Mouse (Mus musculus): ENCODE results near the gene Neu1. TPM values are rescaled to one million over a fixed set of nuclear protein-coding genes. Genes with fewer than 3 reads are reported as not detected.
"Not testable (repeated sequence)": the region's sequence is repeated elsewhere in the genome, so short reads cannot be mapped to it uniquely, and the experiment has no call there.

Gene Neu1
- polyA plus RNA-seq, 1 experiment: 82.3 TPM

DNA sequence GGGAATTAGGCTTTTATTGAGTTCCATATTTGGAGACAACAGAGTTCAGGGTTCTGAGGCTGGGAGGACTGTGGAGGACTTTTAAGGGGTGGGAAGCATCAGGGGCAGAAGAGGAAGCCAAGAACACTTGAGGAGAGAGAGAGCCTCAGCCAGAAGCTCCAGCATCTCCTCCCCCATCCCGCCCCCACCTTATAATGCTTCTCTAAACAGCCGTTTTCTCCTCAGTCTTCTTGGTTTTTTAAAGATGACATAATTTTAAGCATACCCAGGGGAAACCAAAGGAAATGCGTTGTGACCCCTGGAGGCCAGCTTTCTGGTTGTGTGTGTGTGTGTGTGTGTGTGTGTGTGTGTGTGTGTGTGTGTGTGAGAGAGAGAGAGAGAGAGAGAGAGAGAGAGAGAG lies 31.1 kb downstream of the Neu1 start:
- Histone ChIP-seq H3K27me3 (ENCODE audit: control insufficient read depth, insufficient read depth, low read length) (no peaks in the 10 kb centered on the region; the same call in none of the 2 replicates), H3K36me3 (ENCODE audit: control insufficient read depth, insufficient read depth, low read length) (no peaks in the 10 kb centered on the region), H3K4me1 (replicated peaks; ENCODE audit: control insufficient read depth, insufficient read depth, low read length) (peaks cover 3% of the 10 kb centered on the region; the same call in 1 of the 2 replicates), H3K27ac (ENCODE audit: control insufficient read depth, insufficient read depth, low read length) (no peak overlapping the region), H3K4me3 (ENCODE audit: control insufficient read depth, insufficient read depth, low read length) (no peak overlapping the region)
- no peak for DNase-seq
- WGBS: 9% methylated on average over 3 of the region's 3 CpGs
- TF ChIP-seq POLR2A (IDR thresholded peaks at IDR 0.05; ENCODE audit: control insufficient read depth, extremely low read depth, insufficient read depth, low read length, poor library complexity) (no peak), CTCF (IDR thresholded peaks at IDR 0.05; ENCODE audit: borderline replicate concordance, control insufficient read depth, extremely low read depth, insufficient read depth, low read length, poor library complexity) (no peak)

- Histone ChIP-seq H3K4me1 (replicated peaks; ENCODE audit: control insufficient read depth, insufficient read depth, low read length) (peaks cover 3% of the 10 kb centered on the region; the same call in 1 of the 2 replicates), H3K36me3 (ENCODE audit: control insufficient read depth, insufficient read depth, low read length) (no peaks in the 10 kb centered on the region), H3K27me3 (ENCODE audit: control insufficient read depth, insufficient read depth, low read length) (peaks cover 2% of the 10 kb centered on the region), H3K4me3 (ENCODE audit: control insufficient read depth, insufficient read depth, low read length) (no peak overlapping the region), H3K27ac (ENCODE audit: control insufficient read depth, insufficient read depth, low read length) (no peak overlapping the region)
- no peak for DNase-seq
- TF ChIP-seq POLR2A (IDR thresholded peaks at IDR 0.05; ENCODE audit: control insufficient read depth, extremely low read depth, insufficient read depth, low read length, poor library complexity) (no peak), CTCF (IDR thresholded peaks at IDR 0.05; ENCODE audit: borderline replicate concordance, control insufficient read depth, extremely low read depth, insufficient read depth, low read length, poor library complexity) (no peak)
- WGBS: 72% methylated on average over 1 of the region's 1 CpGs
Observed at GRCm38 (mm10) chr17:34962841-34963240, 31.8 kb downstream of the Neu1 start.

DNA sequence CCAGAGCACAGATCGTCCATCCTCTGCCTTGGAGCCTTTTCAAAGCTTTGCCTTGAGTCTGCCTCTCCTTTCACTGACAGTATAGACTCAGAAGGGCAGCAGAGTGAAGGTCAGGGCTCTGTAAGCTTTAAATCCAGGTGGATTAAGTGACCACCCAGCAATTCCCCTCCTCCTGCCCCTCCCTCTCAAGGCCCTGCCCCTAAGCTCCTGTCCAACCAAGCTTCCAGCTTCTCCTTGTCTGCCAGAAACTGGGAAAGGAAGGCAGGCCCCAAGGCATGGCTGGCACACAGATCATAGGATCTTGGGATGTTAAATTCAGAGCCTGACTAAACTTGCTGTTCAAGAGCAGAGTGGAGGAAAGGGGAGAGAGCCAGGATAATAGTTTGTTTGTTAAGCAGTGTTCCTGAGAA lies 33.6 kb downstream of the Neu1 start:
- 81% methylated on average over 1 of the region's 1 CpGs for WGBS
- H3K4me3 ChIP-seq (ENCODE audit: control insufficient read depth, insufficient read depth, low read length): no peak overlapping the region
- TF ChIP-seq CTCF (IDR thresholded peaks at IDR 0.05; ENCODE audit: borderline replicate concordance, control insufficient read depth, extremely low read depth, insufficient read depth, low read length, poor library complexity) (no peak), POLR2A (IDR thresholded peaks at IDR 0.05; ENCODE audit: control insufficient read depth, extremely low read depth, insufficient read depth, low read length, poor library complexity) (no peak)
- H3K27me3 ChIP-seq (ENCODE audit: control insufficient read depth, insufficient read depth, low read length): peaks cover 13% of the 10 kb centered on the region
- DNase-seq: no peak
- H3K36me3 ChIP-seq (ENCODE audit: control insufficient read depth, insufficient read depth, low read length): no peaks in the 10 kb centered on the region
- H3K27ac ChIP-seq (ENCODE audit: control insufficient read depth, insufficient read depth, low read length): no peak overlapping the region
- H3K4me1 ChIP-seq (replicated peaks; ENCODE audit: control insufficient read depth, insufficient read depth, low read length): no peaks in the 10 kb centered on the region

DNA sequence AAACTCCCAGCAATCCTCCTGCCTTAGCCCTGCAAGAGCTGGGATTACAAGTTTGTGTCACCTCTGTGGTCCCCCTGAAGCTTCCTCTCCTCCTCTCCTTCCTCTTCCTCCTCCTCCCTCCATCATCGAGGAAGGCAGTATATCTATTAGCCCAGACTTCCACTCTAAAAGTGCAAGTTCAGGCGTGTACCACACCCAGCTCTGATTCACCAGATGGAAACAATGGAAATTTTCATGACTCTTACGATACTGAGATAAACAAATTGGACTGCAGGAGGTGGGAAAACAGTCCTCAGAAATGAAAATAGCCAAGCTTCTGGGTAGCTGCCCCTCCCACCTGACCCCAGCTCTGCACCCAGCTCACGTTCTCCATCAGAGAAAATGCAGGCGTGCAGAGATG lies 34.6 kb downstream of the Neu1 start:
- Histone ChIP-seq H3K4me3 (ENCODE audit: control insufficient read depth, insufficient read depth, low read length) (no peak overlapping the region), H3K27me3 (ENCODE audit: control insufficient read depth, insufficient read depth, low read length) (peaks cover 13% of the 10 kb centered on the region), H3K36me3 (ENCODE audit: control insufficient read depth, insufficient read depth, low read length) (no peaks in the 10 kb centered on the region), H3K27ac (ENCODE audit: control insufficient read depth, insufficient read depth, low read length) (no peak overlapping the region), H3K4me1 (replicated peaks; ENCODE audit: control insufficient read depth, insufficient read depth, low read length) (no peaks in the 10 kb centered on the region)
- DNase-seq: no peak
- TF ChIP-seq CTCF (IDR thresholded peaks at IDR 0.05; ENCODE audit: borderline replicate concordance, control insufficient read depth, extremely low read depth, insufficient read depth, low read length, poor library complexity) (no peak), POLR2A (IDR thresholded peaks at IDR 0.05; ENCODE audit: control insufficient read depth, extremely low read depth, insufficient read depth, low read length, poor library complexity) (no peak)
- WGBS: 64% methylated on average over 5 of the region's 5 CpGs

- WGBS: 78% methylated on average over 8 of the region's 11 CpGs
- not testable (repeated sequence) for DNase-seq; H3K4me3 ChIP-seq (ENCODE audit: control insufficient read depth, insufficient read depth, low read length); H3K36me3 ChIP-seq (ENCODE audit: control insufficient read depth, insufficient read depth, low read length); H3K4me1 ChIP-seq (replicated peaks; ENCODE audit: control insufficient read depth, insufficient read depth, low read length); H3K27ac ChIP-seq (ENCODE audit: control insufficient read depth, insufficient read depth, low read length)
- H3K27me3 ChIP-seq (ENCODE audit: control insufficient read depth, insufficient read depth, low read length): peaks cover 18% of the 10 kb centered on the region; the same call in 1 of the 2 replicates
Observed at GRCm38 (mm10) chr17:34969822-34970221, 38.8 kb downstream of the Neu1 start, which contains the start of gene Gm20481. Gene Gm20481 (plus strand): TSS chr17:34969912.

GRCm38 (mm10) chr17:34970850-34971249 lies 39.8 kb downstream of the Neu1 start:
- not testable (repeated sequence) for H3K4me3 ChIP-seq (ENCODE audit: control insufficient read depth, insufficient read depth, low read length); H3K4me1 ChIP-seq (replicated peaks; ENCODE audit: control insufficient read depth, insufficient read depth, low read length); H3K27ac ChIP-seq (ENCODE audit: control insufficient read depth, insufficient read depth, low read length); H3K36me3 ChIP-seq (ENCODE audit: control insufficient read depth, insufficient read depth, low read length); DNase-seq
- 44% methylated on average over 25 of the region's 37 CpGs for WGBS
- peaks cover 18% of the 10 kb centered on the region; the same call in 1 of the 2 replicates for H3K27me3 ChIP-seq (ENCODE audit: control insufficient read depth, insufficient read depth, low read length)

DNA sequence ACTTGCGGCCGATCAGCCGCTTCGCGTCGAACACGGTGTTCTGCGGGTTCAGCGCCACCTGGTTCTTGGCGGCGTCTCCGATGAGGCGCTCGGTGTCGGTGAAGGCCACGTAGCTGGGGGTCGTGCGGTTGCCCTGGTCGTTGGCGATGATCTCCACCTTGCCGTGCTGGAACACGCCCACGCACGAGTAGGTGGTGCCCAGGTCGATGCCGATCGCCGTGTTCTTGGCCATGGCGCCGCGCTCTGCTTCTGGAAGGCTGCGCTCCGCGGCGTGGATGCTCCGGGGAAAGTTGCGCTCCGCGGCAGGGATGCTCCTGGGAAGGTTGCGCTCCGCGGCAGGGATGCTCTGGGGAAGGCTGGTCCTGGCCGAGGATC lies 40.6 kb downstream of the Neu1 start:
- not testable (repeated sequence) for H3K4me1 ChIP-seq (replicated peaks; ENCODE audit: control insufficient read depth, insufficient read depth, low read length); H3K27ac ChIP-seq (ENCODE audit: control insufficient read depth, insufficient read depth, low read length); H3K36me3 ChIP-seq (ENCODE audit: control insufficient read depth, insufficient read depth, low read length); DNase-seq
- 4% methylated on average over 29 of the region's 43 CpGs for WGBS
- H3K27me3 ChIP-seq (ENCODE audit: control insufficient read depth, insufficient read depth, low read length): peaks cover 18% of the 10 kb centered on the region; the same call in 1 of the 2 replicates
- H3K4me3 ChIP-seq (ENCODE audit: control insufficient read depth, insufficient read depth, low read length): peak overlapping the region; percentile 32

DNA sequence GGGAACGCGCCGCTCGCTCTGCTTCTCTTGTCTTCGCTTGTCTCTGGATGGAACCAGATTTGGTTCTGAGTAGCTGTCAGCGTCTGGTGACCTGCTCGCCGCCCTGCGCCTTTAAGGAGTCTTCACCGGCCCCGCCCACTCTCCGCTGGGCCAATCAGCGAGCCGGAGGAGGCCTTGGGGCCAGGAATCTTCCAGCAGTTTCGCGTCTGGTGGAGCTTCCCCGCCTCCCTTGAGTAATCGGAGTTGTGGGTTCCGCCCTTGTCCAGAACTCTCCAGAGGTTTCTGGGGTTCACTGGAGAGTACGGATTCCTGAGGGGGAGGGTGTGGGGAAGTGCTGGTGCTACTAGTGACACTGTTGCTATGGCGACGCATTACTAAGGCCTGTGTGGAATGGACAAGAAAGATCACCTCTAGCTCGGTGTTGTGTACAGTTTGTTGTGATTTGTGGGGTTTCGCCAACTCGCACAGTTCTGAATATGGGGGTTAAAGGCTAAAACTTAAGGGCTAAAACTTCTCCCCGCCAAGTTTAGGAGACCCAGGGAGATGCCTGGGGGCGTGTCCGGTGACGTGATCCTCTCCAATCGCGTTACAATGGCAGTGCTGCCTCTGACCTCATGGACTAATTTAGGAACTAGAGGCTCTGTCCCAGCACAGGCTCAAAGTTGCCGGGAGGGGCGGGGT lies 41.2 kb downstream of the Neu1 start, which contains the start of the genes Hspa1a and Hspa1l:
Gene Hspa1a, minus strand, starts transcription at position 88 of the 681 bp plus-strand sequence.
Gene Hspa1l, plus strand, starts transcription at position 635 of the 681 bp plus-strand sequence.
- H3K4me1 ChIP-seq (replicated peaks; ENCODE audit: control insufficient read depth, insufficient read depth, low read length); H3K27ac ChIP-seq (ENCODE audit: control insufficient read depth, insufficient read depth, low read length); H3K36me3 ChIP-seq (ENCODE audit: control insufficient read depth, insufficient read depth, low read length): not testable (repeated sequence)
- Histone ChIP-seq H3K27me3 (ENCODE audit: control insufficient read depth, insufficient read depth, low read length) (peaks cover 18% of the 10 kb centered on the region; the same call in 1 of the 2 replicates), H3K4me3 (ENCODE audit: control insufficient read depth, insufficient read depth, low read length) (peak within 1 kb of the TSS; percentile 39)
- 1% methylated on average over 33 of the region's 33 CpGs for WGBS
- peak; percentile 53 for DNase-seq

Measured in thymus, adult 2 months (tissue).